23 mouse cellular contexts compared by ENCODE assay signal in genomic region chr2:114828192-114828591, GRCm38 (mm10).
DNase-seq lines count a peak whose midpoint lies in the region; ATAC-seq and TF ChIP-seq lines count a peak whose summit lies in the region.
"Had no signal": no experiment of that assay in that cellular context is flagged by ENCODE, and none has a peak within 500 bp of the region (broad histone marks: within the 10 kb centered on the region; RNA-seq: fewer than 3 reads in every experiment).

No protein-coding gene starts in this region.

- no peak for DNase-seq in hindbrain, embryonic 14.5 days (ENCODE audit: low spot score)
- no peak for DNase-seq in hindbrain, embryonic 11.5 days (ENCODE audit: low spot score)
- peak; percentile 20 for DNase-seq in hindbrain, postnatal 0 days (ENCODE audit: low spot score)
- DNase-seq in midbrain, postnatal 0 days (ENCODE audit: low spot score), result peak; percentile 37
- DNase-seq in embryo, embryonic 10 days (ENCODE audit: low spot score), result no peak
- DNase-seq: adrenal gland, adult 2 months; adrenal gland, postnatal 10 days; adrenal gland, postnatal 25 days; cerebellum, adult 11-12 months; cerebellum, adult 2 months; cerebellum, adult 9-10 months; cerebellum, postnatal 10 days; cerebellum, postnatal 25 days; embryo, embryonic 11 days had no signal

- H3K9me3 ChIP-seq in hindbrain, embryonic 14.5 days (ENCODE audit: control insufficient read depth, low read length), result no peaks in the 10 kb centered on the region
- H3K9me3 ChIP-seq in hindbrain, embryonic 11.5 days (ENCODE audit: control insufficient read depth, low read length), result no peaks in the 10 kb centered on the region
- H3K9me3 ChIP-seq in hindbrain, postnatal 0 days (ENCODE audit: low read length), result no peaks in the 10 kb centered on the region
- no peaks in the 10 kb centered on the region for H3K9me3 ChIP-seq in hindbrain, embryonic 12.5 days (replicated peaks)
- no peaks in the 10 kb centered on the region for H3K9me3 ChIP-seq in midbrain, postnatal 0 days (ENCODE audit: low read length)
- H3K9me3 ChIP-seq in midbrain, embryonic 15.5 days, result no peaks in the 10 kb centered on the region
- H3K9me3 ChIP-seq: embryonic facial prominence, embryonic 12.5 days; embryonic facial prominence, embryonic 15.5 days; forebrain, embryonic 10.5 days; forebrain, embryonic 12.5 days had no signal

- WGBS in hindbrain, embryonic 14.5 days, result 46% methylated on average over 6 of the region's 6 CpGs
- WGBS in hindbrain, embryonic 11.5 days, result 57% methylated on average over 6 of the region's 6 CpGs
- 29% methylated on average over 6 of the region's 6 CpGs for WGBS in hindbrain, postnatal 0 days
- WGBS in hindbrain, embryonic 12.5 days, result 48% methylated on average over 6 of the region's 6 CpGs
- WGBS in midbrain, postnatal 0 days, result 46% methylated on average over 6 of the region's 6 CpGs
- WGBS in midbrain, embryonic 15.5 days, result 41% methylated on average over 6 of the region's 6 CpGs

- no peak overlapping the region for H3K9ac ChIP-seq in hindbrain, embryonic 14.5 days
- H3K9ac ChIP-seq in hindbrain, embryonic 11.5 days (ENCODE audit: low read depth, low read length), result no peak overlapping the region
- no peak overlapping the region for H3K9ac ChIP-seq in hindbrain, postnatal 0 days (replicated peaks; ENCODE audit: low read length)
- H3K9ac ChIP-seq in hindbrain, embryonic 12.5 days, result no peak overlapping the region
- H3K9ac ChIP-seq in midbrain, postnatal 0 days (replicated peaks; ENCODE audit: low read length, poor library complexity, severe bottlenecking), result no peak overlapping the region
- H3K9ac ChIP-seq in midbrain, embryonic 15.5 days, result no peak overlapping the region
- H3K9ac ChIP-seq: embryonic facial prominence, embryonic 12.5 days; embryonic facial prominence, embryonic 15.5 days; forebrain, embryonic 12.5 days had no signal

- 0 out of 2 replicates have a peak, but pooled peaks have one; percentile 55 for ATAC-seq in hindbrain, embryonic 14.5 days (ENCODE audit: low FRiP score)
- no peak for ATAC-seq in hindbrain, embryonic 11.5 days (ENCODE audit: low FRiP score)
- no peak for ATAC-seq in hindbrain, postnatal 0 days
- ATAC-seq in hindbrain, embryonic 12.5 days (ENCODE audit: low FRiP score), result no peak
- ATAC-seq in midbrain, postnatal 0 days (ENCODE audit: low FRiP score), result no peak
- no peak for ATAC-seq in midbrain, embryonic 15.5 days (replicated peaks)
- ATAC-seq: forebrain, embryonic 14.5 days; forebrain, embryonic 16.5 days had no signal

- no peak for TF ChIP-seq CTCF in hindbrain, postnatal 0 days (IDR thresholded peaks at IDR 0.05; ENCODE audit: low read depth)
- no peak for TF ChIP-seq CTCF in midbrain, postnatal 0 days (IDR thresholded peaks at IDR 0.05)

- H3K27me3 ChIP-seq in hindbrain, embryonic 14.5 days (ENCODE audit: control insufficient read depth, insufficient read depth, low read length), result no peaks in the 10 kb centered on the region
- H3K27me3 ChIP-seq in hindbrain, embryonic 11.5 days (ENCODE audit: control insufficient read depth, insufficient read depth, low read length), result no peaks in the 10 kb centered on the region
- no peaks in the 10 kb centered on the region for H3K27me3 ChIP-seq in hindbrain, postnatal 0 days (ENCODE audit: insufficient read depth, low read length)
- H3K27me3 ChIP-seq in hindbrain, embryonic 12.5 days, result no peaks in the 10 kb centered on the region
- no peaks in the 10 kb centered on the region for H3K27me3 ChIP-seq in midbrain, postnatal 0 days (ENCODE audit: insufficient read depth, low read length)
- H3K27me3 ChIP-seq in midbrain, embryonic 15.5 days (replicated peaks), result no peaks in the 10 kb centered on the region
- H3K27me3 ChIP-seq: embryonic facial prominence, embryonic 12.5 days; embryonic facial prominence, embryonic 15.5 days; forebrain, embryonic 12.5 days had no signal

- H3K4me1 ChIP-seq in hindbrain, embryonic 14.5 days (replicated peaks; ENCODE audit: control insufficient read depth, insufficient read depth, low read length), result no peaks in the 10 kb centered on the region
- no peaks in the 10 kb centered on the region for H3K4me1 ChIP-seq in hindbrain, embryonic 11.5 days (replicated peaks; ENCODE audit: control insufficient read depth, insufficient read depth, low read length)
- H3K4me1 ChIP-seq in hindbrain, postnatal 0 days (ENCODE audit: insufficient read depth, low read length), result no peaks in the 10 kb centered on the region
- H3K4me1 ChIP-seq in hindbrain, embryonic 12.5 days, result no peaks in the 10 kb centered on the region
- H3K4me1 ChIP-seq in midbrain, postnatal 0 days (ENCODE audit: insufficient read depth, low read length), result no peaks in the 10 kb centered on the region
- H3K4me1 ChIP-seq in midbrain, embryonic 15.5 days, result no peaks in the 10 kb centered on the region
- H3K4me1 ChIP-seq: embryonic facial prominence, embryonic 12.5 days; embryonic facial prominence, embryonic 15.5 days; forebrain, embryonic 10.5 days; forebrain, embryonic 12.5 days had no signal

- H3K36me3 ChIP-seq in hindbrain, embryonic 14.5 days (replicated peaks; ENCODE audit: control insufficient read depth, insufficient read depth), result no peaks in the 10 kb centered on the region
- no peaks in the 10 kb centered on the region for H3K36me3 ChIP-seq in hindbrain, embryonic 11.5 days (ENCODE audit: control insufficient read depth, insufficient read depth, low read length)
- H3K36me3 ChIP-seq in hindbrain, postnatal 0 days (ENCODE audit: insufficient read depth, low read length), result no peaks in the 10 kb centered on the region
- no peaks in the 10 kb centered on the region for H3K36me3 ChIP-seq in hindbrain, embryonic 12.5 days
- no peaks in the 10 kb centered on the region for H3K36me3 ChIP-seq in midbrain, postnatal 0 days (ENCODE audit: insufficient read depth, low read length)
- H3K36me3 ChIP-seq in midbrain, embryonic 15.5 days (replicated peaks), result no peaks in the 10 kb centered on the region
- H3K36me3 ChIP-seq: embryonic facial prominence, embryonic 12.5 days; embryonic facial prominence, embryonic 15.5 days; forebrain, embryonic 10.5 days; forebrain, embryonic 12.5 days had no signal

- H3K4me2 ChIP-seq in hindbrain, embryonic 14.5 days (replicated peaks), result no peak overlapping the region
- no peak overlapping the region for H3K4me2 ChIP-seq in hindbrain, embryonic 11.5 days (replicated peaks; ENCODE audit: low read depth, low read length)
- no peak overlapping the region for H3K4me2 ChIP-seq in hindbrain, postnatal 0 days (ENCODE audit: low read depth, low read length)
- H3K4me2 ChIP-seq in hindbrain, embryonic 12.5 days (replicated peaks), result no peak overlapping the region
- H3K4me2 ChIP-seq in midbrain, postnatal 0 days (ENCODE audit: low read depth, low read length, poor library complexity, severe bottlenecking), result no peak overlapping the region
- H3K4me2 ChIP-seq in midbrain, embryonic 15.5 days, result no peak overlapping the region
- H3K4me2 ChIP-seq: embryonic facial prominence, embryonic 12.5 days; embryonic facial prominence, embryonic 15.5 days; forebrain, embryonic 12.5 days had no signal

- no peak overlapping the region for H3K4me3 ChIP-seq in hindbrain, embryonic 14.5 days (replicated peaks; ENCODE audit: low read length)
- H3K4me3 ChIP-seq in hindbrain, embryonic 11.5 days (ENCODE audit: low read depth, low read length), result no peak overlapping the region
- no peak overlapping the region for H3K4me3 ChIP-seq in hindbrain, postnatal 0 days (ENCODE audit: low read length)
- H3K4me3 ChIP-seq in hindbrain, embryonic 12.5 days, result no peak overlapping the region
- H3K4me3 ChIP-seq in midbrain, postnatal 0 days (ENCODE audit: low read depth, low read length), result no peak overlapping the region
- H3K4me3 ChIP-seq in midbrain, embryonic 15.5 days, result no peak overlapping the region
- H3K4me3 ChIP-seq: embryonic facial prominence, embryonic 12.5 days; embryonic facial prominence, embryonic 15.5 days; erythroblast, embryonic 14.5 days; forebrain, embryonic 10.5 days; forebrain, embryonic 12.5 days had no signal

- H3K27ac ChIP-seq in hindbrain, embryonic 14.5 days, result no peak overlapping the region
- no peak overlapping the region for H3K27ac ChIP-seq in hindbrain, embryonic 11.5 days (ENCODE audit: low read depth, low read length)
- H3K27ac ChIP-seq in hindbrain, postnatal 0 days, result no peak overlapping the region
- no peak overlapping the region for H3K27ac ChIP-seq in hindbrain, embryonic 12.5 days
- no peak overlapping the region for H3K27ac ChIP-seq in midbrain, postnatal 0 days (ENCODE audit: low read depth, low read length)
- H3K27ac ChIP-seq in midbrain, embryonic 15.5 days, result no peak overlapping the region
- H3K27ac ChIP-seq: embryonic facial prominence, embryonic 12.5 days; embryonic facial prominence, embryonic 15.5 days; forebrain, embryonic 10.5 days; forebrain, embryonic 12.5 days had no signal

Comparison
In these comparisons a context has a peak if more than half of its experiments do, and no peak if none do; other contexts are left out.
1. DNase-seq: peak in hindbrain, postnatal 0 days (single experiment) and midbrain, postnatal 0 days (single experiment); none in hindbrain, embryonic 14.5 days (single experiment), hindbrain, embryonic 11.5 days (single experiment) and embryo, embryonic 10 days (single experiment).